Mouse (Mus musculus) megakaryocyte, embryonic 14.5 days (primary cell): ENCODE results near the gene Dpy30. TPM values are rescaled to one million over a fixed set of nuclear protein-coding genes. Genes with fewer than 3 reads are reported as not detected.

ENCODE experiments used
- H3K27me3 ChIP-seq: replicated peaks from 2 replicates; pipeline ENCODE3; 2012; ENCODE audit warnings: inconsistent platforms
- H3K36me3 ChIP-seq: replicated peaks from 2 replicates; pipeline ENCODE3; 2012; ENCODE audit warnings: low read length, inconsistent platforms, mixed read lengths
- H3K4me1 ChIP-seq: 2 replicates; pipeline ENCODE4 v1.6.1; 2012; ENCODE audit warnings: inconsistent platforms
- H3K4me3 ChIP-seq: replicated peaks from 2 replicates; pipeline ENCODE3; 2012; ENCODE audit warnings: moderate library complexity, mild to moderate bottlenecking, inconsistent platforms
- H3K9me3 ChIP-seq: 2 replicates; pipeline ENCODE4 v1.6.1; 2012; ENCODE audit warnings: inconsistent platforms
- FLI1 ChIP-seq: IDR thresholded peaks from 2 replicates; pipeline ENCODE4 v1.6.1; 2012; ENCODE audit warnings: low read length, inconsistent platforms, mixed read lengths
- GATA1 ChIP-seq: IDR thresholded peaks from 3 replicates; pipeline ENCODE4 v1.6.1; 2012; ENCODE audit warnings: mixed read lengths, low read length, inconsistent platforms, borderline replicate concordance
- polyA plus RNA-seq: library from polyadenylated mRNA; stranded (reverse); fragments of >175 nt; gene quantifications from 2 replicates; pipeline ENCODE4 v1.2.3, GENCODE M21; 2012; ENCODE audit warnings: low replicate concordance; ENCODE audit not compliant: insufficient read depth

The Dpy30 gene
- polyA plus RNA-seq, 1 experiment = 93.3 TPM

GRCm38 (mm10) chr17:74295026-74295970, 28.4 kb downstream of the Dpy30 start, which contains the start of gene Memo1:
Gene Memo1 (minus strand): TSS chr17:74295521.
- H3K36me3 ChIP-seq = peaks cover 20% of the 10 kb centered on the region
- no peaks in the 10 kb centered on the region for H3K9me3 ChIP-seq
- H3K27me3 ChIP-seq = no peaks in the 10 kb centered on the region
- peak within 1 kb of the TSS; percentile 97 for H3K4me3 ChIP-seq
- TF ChIP-seq GATA1 = no peak
- no peak for TF ChIP-seq FLI1
- H3K4me1 ChIP-seq = peaks cover 36% of the 10 kb centered on the region

GRCm38 (mm10) chr17:74294426-74295025, 29.2 kb downstream of the Dpy30 start:
- Histone ChIP-seq H3K9me3 (no peaks in the 10 kb centered on the region), H3K4me3 (peak overlapping the region; percentile 97), H3K27me3 (no peaks in the 10 kb centered on the region), H3K36me3 (peaks cover 19% of the 10 kb centered on the region), H3K4me1 (peaks cover 43% of the 10 kb centered on the region)
- TF ChIP-seq FLI1 (no peak), GATA1 (no peak)

GRCm38 (mm10) chr17:74293687-74294425, 29.9 kb downstream of the Dpy30 start:
- Histone ChIP-seq H3K4me3 (peak overlapping the region; percentile 97), H3K4me1 (peaks cover 48% of the 10 kb centered on the region), H3K27me3 (no peaks in the 10 kb centered on the region), H3K9me3 (no peaks in the 10 kb centered on the region), H3K36me3 (peaks cover 17% of the 10 kb centered on the region)
- no peak for TF ChIP-seq FLI1
- TF ChIP-seq GATA1 = no peak

DNA sequence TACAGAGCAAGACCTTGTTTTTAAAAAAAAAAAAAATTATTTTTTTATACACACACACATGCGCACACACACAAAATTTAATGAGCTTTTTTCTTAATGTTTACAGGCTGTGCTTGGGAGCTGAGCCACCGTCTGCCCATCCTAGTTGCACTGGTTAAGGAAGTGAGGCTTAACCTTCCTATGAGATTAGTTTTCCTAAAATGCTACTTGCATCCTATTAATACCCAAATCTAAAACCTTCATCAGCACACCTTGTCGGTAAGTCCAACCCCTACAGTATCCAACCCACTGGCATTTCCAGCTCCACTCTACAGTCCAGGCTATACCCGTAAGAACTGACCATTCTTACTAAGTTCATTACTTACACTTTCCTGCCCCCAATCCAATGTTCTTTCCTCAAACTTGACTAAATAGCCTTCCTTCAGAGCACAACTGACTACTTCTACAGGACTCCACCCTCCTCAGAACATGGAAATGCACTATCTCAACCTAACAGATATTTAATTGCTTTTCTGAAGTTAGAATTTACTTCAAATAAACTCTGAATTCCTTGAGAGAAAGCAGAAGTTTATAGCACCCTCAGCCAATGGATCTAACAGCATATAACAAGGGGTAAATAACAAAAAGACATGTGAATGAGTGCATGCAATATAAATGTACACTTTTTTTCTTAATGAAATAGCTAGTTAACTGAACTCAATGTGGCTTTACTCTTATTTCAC, 31.9 kb downstream of the Dpy30 start:
- TF ChIP-seq GATA1 (no peak), FLI1 (no peak)
- Histone ChIP-seq H3K36me3 (peaks cover 26% of the 10 kb centered on the region), H3K27me3 (no peaks in the 10 kb centered on the region), H3K4me1 (peaks cover 60% of the 10 kb centered on the region), H3K9me3 (no peaks in the 10 kb centered on the region), H3K4me3 (peak overlapping the region; percentile 73)

- no peaks in the 10 kb centered on the region for H3K27me3 ChIP-seq
- H3K4me3 ChIP-seq = peak overlapping the region; percentile 77
- H3K36me3 ChIP-seq = peaks cover 26% of the 10 kb centered on the region
- no peaks in the 10 kb centered on the region for H3K9me3 ChIP-seq
- peaks cover 59% of the 10 kb centered on the region for H3K4me1 ChIP-seq
- no peak for TF ChIP-seq GATA1
- TF ChIP-seq FLI1 = no peak
Observed at GRCm38 (mm10) chr17:74290869-74291268, 32.9 kb downstream of the Dpy30 start.

- TF ChIP-seq GATA1 = no peak
- TF ChIP-seq FLI1 = no peak
- no peaks in the 10 kb centered on the region for H3K9me3 ChIP-seq
- H3K4me3 ChIP-seq = no peak overlapping the region
- H3K4me1 ChIP-seq = peaks cover 60% of the 10 kb centered on the region
- H3K36me3 ChIP-seq = peaks cover 27% of the 10 kb centered on the region
- H3K27me3 ChIP-seq = no peaks in the 10 kb centered on the region
Observed at GRCm38 (mm10) chr17:74290198-74290597, 33.5 kb downstream of the Dpy30 start.

- Histone ChIP-seq H3K4me1 (peaks cover 70% of the 10 kb centered on the region), H3K36me3 (peaks cover 32% of the 10 kb centered on the region)
- no peak for TF ChIP-seq GATA1
- no peak for TF ChIP-seq FLI1
Observed at GRCm38 (mm10) chr17:74288626-74289025, 35.1 kb downstream of the Dpy30 start.

GRCm38 (mm10) chr17:74286140-74286730, 37.5 kb downstream of the Dpy30 start:
- Histone ChIP-seq H3K4me3 (no peak overlapping the region), H3K4me1 (peaks cover 54% of the 10 kb centered on the region), H3K9me3 (no peaks in the 10 kb centered on the region), H3K36me3 (peaks cover 35% of the 10 kb centered on the region), H3K27me3 (no peaks in the 10 kb centered on the region)
- no peak for TF ChIP-seq GATA1
- TF ChIP-seq FLI1 = no peak

More at GRCm38 (mm10) chr17:74288626-74289025, 35.1 kb downstream of the Dpy30 start:
- H3K9me3 ChIP-seq = no peaks in the 10 kb centered on the region
- H3K27me3 ChIP-seq = no peaks in the 10 kb centered on the region
- no peak overlapping the region for H3K4me3 ChIP-seq

- Histone ChIP-seq H3K36me3 (peaks cover 40% of the 10 kb centered on the region), H3K4me1 (peaks cover 54% of the 10 kb centered on the region), H3K27me3 (no peaks in the 10 kb centered on the region), H3K4me3 (no peak overlapping the region), H3K9me3 (no peaks in the 10 kb centered on the region)
- TF ChIP-seq FLI1 (no peak), GATA1 (no peak)
Observed at GRCm38 (mm10) chr17:74285730-74286129, 38.0 kb downstream of the Dpy30 start.
